Mouse (Mus musculus) heart, adult 2 months (tissue): Measurements from ENCODE around the gene Magee2.

Experiments used
- CTCF ChIP-seq: fragments of 200-600 bp; IDR thresholded peaks from 2 replicates; pipeline ENCODE4 v1.8.1; 2022; ENCODE audit warnings: antibody characterized with exemption, mild to moderate bottlenecking, moderate library complexity
- POLR2A ChIP-seq: fragments of 200-500 bp; IDR thresholded peaks from 2 replicates; pipeline ENCODE4 v1.6.1; 2011; ENCODE audit warnings: mild to moderate bottlenecking, low read depth, low read length, control low read depth; ENCODE audit not compliant: insufficient read depth

DNA sequence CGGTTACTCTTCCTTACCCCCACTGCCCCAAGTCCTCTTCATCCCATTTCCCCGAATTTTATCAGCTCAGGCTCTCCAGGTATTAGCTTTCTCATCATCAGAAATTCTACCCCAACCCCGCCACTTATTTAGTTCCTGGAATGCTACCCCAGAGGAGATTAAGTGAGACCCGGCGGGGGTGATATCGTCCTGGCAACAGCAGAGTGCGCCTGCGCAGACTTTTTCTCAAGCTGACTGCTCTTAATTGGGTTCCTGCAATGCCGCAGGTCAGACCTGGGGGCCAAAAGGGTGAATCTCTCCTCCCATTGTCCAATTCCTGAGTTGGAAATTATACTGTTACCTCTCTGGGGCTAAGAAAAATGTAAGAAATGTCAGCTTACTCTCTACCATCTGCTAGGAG, 3.5 kb downstream of the Magee2 start:
- TF ChIP-seq POLR2A = no peak
- no peak for TF ChIP-seq CTCF
